Mouse (Mus musculus) embryonic facial prominence, embryonic 11.5 days (tissue): ENCODE data around the gene Art1. TPM values are rescaled to one million over a fixed set of nuclear protein-coding genes. Genes with fewer than 3 reads are reported as not detected.

ENCODE experiments used
- ATAC-seq: fragments of 200-750 bp; cut with Nextera tagmentation; replicated peaks from 2 replicates; pipeline ENCODE4 v1.8.0; 2017; ENCODE audit warnings: low read depth; ENCODE audit not compliant: insufficient number of reproducible peaks, low FRiP score, low TSS enrichment
- DNase-seq: peaks from one replicate; pipeline ENCODE4 v3.0.0-alpha.2; 2015; ENCODE audit warnings: low spot score
- H3K27ac ChIP-seq: fragments of 300-500 bp; sonication (generic); replicated peaks from 2 replicates; pipeline ENCODE4 v1.5.1; 2014; ENCODE audit warnings: mild to moderate bottlenecking, low read depth, low read length, control low read depth
- H3K27me3 ChIP-seq: fragments of 300-500 bp; sonication (generic); 2 replicates; pipeline ENCODE4 v1.6.1; 2014; ENCODE audit warnings: mild to moderate bottlenecking, low read length, moderate library complexity, mixed read lengths; ENCODE audit not compliant: control insufficient read depth, insufficient read depth
- H3K36me3 ChIP-seq: fragments of 300-500 bp; sonication (generic); replicated peaks from 2 replicates; pipeline ENCODE4 v1.6.1; 2014; ENCODE audit warnings: low read depth, mild to moderate bottlenecking, low read length, moderate library complexity, mixed read lengths; ENCODE audit not compliant: control insufficient read depth, insufficient read depth
- H3K4me1 ChIP-seq: fragments of 300-500 bp; sonication (generic); 2 replicates; pipeline ENCODE4 v1.6.1; 2014; ENCODE audit warnings: low read length, mixed read lengths; ENCODE audit not compliant: control insufficient read depth, insufficient read depth
- H3K4me2 ChIP-seq: fragments of 300-500 bp; sonication (generic); 2 replicates; pipeline ENCODE4 v1.6.1; 2014; ENCODE audit warnings: low read depth, mild to moderate bottlenecking, control low read depth, low read length, moderate library complexity
- H3K4me3 ChIP-seq: fragments of 300-500 bp; sonication (generic); 2 replicates; pipeline ENCODE4 v1.5.1; 2014; ENCODE audit warnings: low read depth, low read length, control low read depth
- H3K9ac ChIP-seq: fragments of 300-500 bp; sonication (generic); replicated peaks from 2 replicates; pipeline ENCODE4 v1.6.1; 2014; ENCODE audit warnings: mild to moderate bottlenecking, control low read depth, low read length
- H3K9me3 ChIP-seq: fragments of 300-500 bp; sonication (generic); replicated peaks from 2 replicates; pipeline ENCODE4 v1.6.1; 2016; ENCODE audit warnings: mild to moderate bottlenecking, low read length, inconsistent platforms, mixed read lengths; ENCODE audit not compliant: control insufficient read depth
- WGBS: fragments of 180-500 bp; shearing (Covaris S2); extraction: QIAGEN DNeasy Blood & Tissue Kit; methylation state at CpG from one replicate; pipeline ENCODE4 v1.1.7; 2014; 5-methylcytosine and 5-hydroxymethylcytosine counted together
- polyA plus RNA-seq: library from polyadenylated mRNA; unstranded; fragments of >200 nt; fragmentation: Nextera tagmentation; extraction: Ambion mirVana; gene quantifications from 2 replicates; pipeline ENCODE4 v1.2.1, GENCODE M21; 2014

Gene Art1
- polyA plus RNA-seq, 1 experiment from 2014 or later, result 1.1 TPM

DNA sequence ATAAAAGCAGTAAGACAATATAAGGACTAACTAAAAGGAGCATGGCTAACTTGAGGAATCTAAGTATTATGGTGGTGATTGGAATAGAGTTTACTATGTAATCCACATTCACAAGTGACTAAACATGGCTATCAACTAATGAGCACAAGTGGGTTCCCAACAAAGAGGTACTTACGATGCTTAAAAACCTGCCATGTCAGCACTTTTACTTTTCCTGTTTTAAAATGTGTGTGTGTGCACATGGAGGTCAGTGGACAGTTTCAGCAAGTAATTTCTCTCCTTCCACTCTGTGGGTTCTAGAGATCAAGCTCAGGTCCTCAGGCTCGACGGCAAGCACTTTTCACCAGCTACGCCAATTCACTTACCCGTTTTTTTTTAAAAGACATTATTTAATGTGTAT is 36.4 kb downstream of the Art1 start:
- Histone ChIP-seq H3K9me3 (no peaks in the 10 kb centered on the region), H3K36me3 (peaks cover 17% of the 10 kb centered on the region; the same call in 1 of the 2 replicates), H3K4me3 (no peak overlapping the region), H3K27me3 (no peaks in the 10 kb centered on the region), H3K27ac (no peak overlapping the region), H3K4me2 (no peak overlapping the region), H3K4me1 (no peaks in the 10 kb centered on the region), H3K9ac (no peak overlapping the region)
- ATAC-seq, result no peak
- 96% methylated on average over 5 of the region's 5 CpGs for WGBS
- DNase-seq, result no peak

DNA sequence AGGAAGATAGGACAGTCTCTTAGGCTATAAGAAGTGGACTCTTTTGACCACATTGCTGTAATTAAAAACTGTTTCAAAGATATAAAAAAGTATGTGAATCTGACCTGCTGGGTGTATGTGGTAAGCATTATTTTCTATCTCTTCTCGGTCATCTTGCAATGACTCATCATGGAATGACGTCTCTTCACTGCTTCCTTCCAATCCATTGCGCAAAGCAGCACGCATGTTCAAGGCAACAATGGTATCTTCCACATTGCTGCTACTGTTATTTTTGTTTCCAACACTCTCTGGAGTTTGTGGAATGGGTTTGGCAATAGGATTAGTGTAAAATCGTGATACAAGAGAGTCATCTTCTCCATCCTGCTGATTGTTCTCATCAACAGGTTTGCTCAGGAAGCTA is 52.1 kb downstream of the Art1 start:
- Histone ChIP-seq H3K9me3 (no peaks in the 10 kb centered on the region), H3K4me2 (no peak overlapping the region), H3K27me3 (no peaks in the 10 kb centered on the region), H3K4me1 (no peaks in the 10 kb centered on the region), H3K9ac (no peak overlapping the region), H3K4me3 (no peak overlapping the region), H3K27ac (no peak overlapping the region), H3K36me3 (peaks cover 2% of the 10 kb centered on the region; the same call in 1 of the 2 replicates)
- 91% methylated on average over 5 of the region's 5 CpGs for WGBS
- DNase-seq, result no peak
- no peak for ATAC-seq

Other genes with a start within 250 kb of the Art1 start
- 0.50 TPM in 1 of 2 replicates, not detected in the other for gene Folr2, start 244.5 kb upstream of the Art1 start, polyA plus RNA-seq
- 85.6 and 92.7 TPM in 2 replicates for gene Anapc15, start 238.0 kb upstream of the Art1 start, polyA plus RNA-seq
- gene Folr1, start 231.0 kb upstream of the Art1 start, polyA plus RNA-seq, result 0.91 and 4.9 TPM in 2 replicates
- 127 and 149 TPM in 2 replicates for gene Lamtor1, start 195.8 kb upstream of the Art1 start, polyA plus RNA-seq
- gene Tomt, start 195.4 kb upstream of the Art1 start, polyA plus RNA-seq, result 0.26 and 0.27 TPM in 2 replicates
- 11.0 and 12.1 TPM in 2 replicates for gene Lrrc51, start 167.8 kb upstream of the Art1 start, polyA plus RNA-seq
- gene Numa1, start 167.6 kb upstream of the Art1 start, polyA plus RNA-seq, result 107 and 110 TPM in 2 replicates
- 1.6 TPM in 2 replicates for gene Il18bp, start 83.1 kb upstream of the Art1 start, polyA plus RNA-seq
- gene Rnf121, start 36.3 kb upstream of the Art1 start, polyA plus RNA-seq, result 26.9 and 28.9 TPM in 2 replicates
- 23.0 and 23.8 TPM in 2 replicates for gene Xndc1, start 36.2 kb upstream of the Art1 start, polyA plus RNA-seq
- 1.4 and 1.9 TPM in 2 replicates for gene Xntrpc, start 36.0 kb upstream of the Art1 start, polyA plus RNA-seq
- gene Trpc2, start 18.6 kb upstream of the Art1 start, polyA plus RNA-seq, result not detected in 2 replicates
- 1.7 and 1.9 TPM in 2 replicates for gene Art5, start 7.7 kb downstream of the Art1 start, polyA plus RNA-seq
- gene Chrna10, start 15.1 kb downstream of the Art1 start, polyA plus RNA-seq, result not detected in 2 replicates
- gene Nup98, start 108.4 kb downstream of the Art1 start, polyA plus RNA-seq, result 47.9 and 49.0 TPM in 2 replicates
- gene Pgap2, start 108.5 kb downstream of the Art1 start, polyA plus RNA-seq, result 70.1 and 73.5 TPM in 2 replicates
- 48.6 and 51.0 TPM in 2 replicates for gene Rhog, start 154.3 kb downstream of the Art1 start, polyA plus RNA-seq
- 10.6 and 11.1 TPM in 2 replicates for gene Stim1, start 166.1 kb downstream of the Art1 start, polyA plus RNA-seq